In the genomic region with DNA sequence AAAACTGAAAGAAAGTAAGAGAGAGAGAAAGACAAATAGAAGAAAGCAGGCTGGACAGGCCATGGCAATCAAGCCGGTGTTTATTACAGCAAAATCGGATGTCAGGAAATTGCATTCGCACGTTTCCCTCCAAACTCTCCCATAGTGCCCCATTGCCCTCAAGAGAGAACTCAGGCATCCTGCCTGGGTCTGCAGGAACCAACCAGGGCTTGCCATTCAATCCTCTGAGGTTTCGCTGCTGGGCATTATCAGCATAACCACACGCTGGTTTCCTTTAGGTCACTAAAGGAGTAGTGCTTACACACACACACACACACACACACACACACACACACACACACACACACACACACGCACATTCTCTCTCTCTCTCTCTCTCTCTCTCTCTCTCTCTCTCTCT, we compare ENCODE assay signal across 13 mouse cellular contexts. TPM values are rescaled to one million over a fixed set of nuclear protein-coding genes. Genes with fewer than 3 reads are reported as not detected.
DNase-seq lines count a peak whose midpoint lies in the region; ATAC-seq and TF ChIP-seq lines count a peak whose summit lies in the region.
"Had no signal": no experiment of that assay in that cellular context is flagged by ENCODE, and none has a peak within 500 bp of the region (broad histone marks: within the 10 kb centered on the region; RNA-seq: fewer than 3 reads in every experiment).

No protein-coding gene starts in this region.

- no peak for ATAC-seq in heart, embryonic 12.5 days (ENCODE audit: insufficient number of reproducible peaks, low FRiP score)

- H3K4me1 ChIP-seq in heart, embryonic 12.5 days (replicated peaks), result peaks cover 11% of the 10 kb centered on the region; the same call in 1 of the 2 replicates
- H3K4me1 ChIP-seq in bone marrow macrophage, adult 2 months (ENCODE audit: control insufficient read depth, insufficient read depth, low read length), result peaks cover 23% of the 10 kb centered on the region
- H3K4me1 ChIP-seq in kidney, adult 2 months (ENCODE audit: control insufficient read depth, insufficient read depth, low read length), result no peaks in the 10 kb centered on the region
- H3K4me1 ChIP-seq: hindbrain, embryonic 15.5 days had no signal

- no peaks in the 10 kb centered on the region for H3K36me3 ChIP-seq in heart, embryonic 12.5 days
- no peaks in the 10 kb centered on the region for H3K36me3 ChIP-seq in kidney, adult 2 months (ENCODE audit: control insufficient read depth, insufficient read depth, low read length)
- H3K36me3 ChIP-seq: hindbrain, embryonic 15.5 days had no signal

- intact Hi-C loops in heart, postnatal 36 days (cut with DNase I), result no loop called here

- H3K9ac ChIP-seq in heart, embryonic 12.5 days, result no peak overlapping the region
- H3K9ac ChIP-seq: hindbrain, embryonic 15.5 days had no signal

- TF ChIP-seq POLR2A in bone marrow macrophage, adult 2 months (IDR thresholded peaks at IDR 0.05; ENCODE audit: borderline replicate concordance, low read depth, low read length), result no peak
- TF ChIP-seq POLR2A in kidney, adult 2 months (IDR thresholded peaks at IDR 0.05; ENCODE audit: low read depth, low read length), result no peak

- 37% methylated on average over 7 of the region's 7 CpGs for WGBS in heart, embryonic 12.5 days
- WGBS in kidney, adult 2 months, result 47% methylated on average over 7 of the region's 7 CpGs

- TF ChIP-seq CTCF in bone marrow macrophage, adult 2 months (IDR thresholded peaks at IDR 0.05; ENCODE audit: low read depth, low read length), result no peak
- TF ChIP-seq CTCF in kidney, adult 2 months (conservative IDR thresholded peaks at IDR 0.05; ENCODE audit: insufficient read depth, insufficient read length, low read depth, low read length), result no peak

- peaks cover 5% of the 10 kb centered on the region; the same call in 1 of the 2 replicates for H3K9me3 ChIP-seq in heart, embryonic 12.5 days (replicated peaks)
- H3K9me3 ChIP-seq: hindbrain, embryonic 15.5 days had no signal

- H3K4me3 ChIP-seq in heart, embryonic 12.5 days, result no peak overlapping the region
- peak overlapping the region; percentile 55 for H3K4me3 ChIP-seq in bone marrow macrophage, adult 2 months (ENCODE audit: insufficient read depth, low read length)
- no peak overlapping the region for H3K4me3 ChIP-seq in kidney, adult 2 months (ENCODE audit: insufficient read depth, low read depth, low read length)
- H3K4me3 ChIP-seq: gastrocnemius, adult 2 months; hindbrain, embryonic 15.5 days had no signal

- H3K4me2 ChIP-seq in heart, embryonic 12.5 days, result peak overlapping the region; percentile 37
- H3K4me2 ChIP-seq: hindbrain, embryonic 15.5 days had no signal

- DNase-seq in heart, postnatal 36 days, result no peak
- peak; percentile 77 for DNase-seq in CD4-positive, CD25-positive, alpha-beta regulatory T cell, adult 2 months (ENCODE audit: low read depth, low spot score)
- peak; percentile 83 for DNase-seq in naive thymus-derived CD4-positive, alpha-beta T cell, adult 2 months (ENCODE audit: low read depth)
- no peak for DNase-seq in kidney, adult 8-10 months
- DNase-seq in frontal cortex, postnatal 10 days (ENCODE audit: low spot score in 2 of 2), result no peak
- no peak for DNase-seq in kidney, adult 2 months
- DNase-seq: adrenal gland, adult 8-10 months; cerebellum, adult 18-20 months; gastrocnemius, adult 2 months; kidney, postnatal 10 days had no signal

- H3K27me3 ChIP-seq in heart, embryonic 12.5 days (replicated peaks), result 0 out of 2 replicates have a peak, but pooled peaks cover 3% of the 10 kb centered on the region
- no peaks in the 10 kb centered on the region for H3K27me3 ChIP-seq in kidney, adult 2 months (replicated peaks; ENCODE audit: control insufficient read depth, insufficient read depth, low read length)
- H3K27me3 ChIP-seq: hindbrain, embryonic 15.5 days had no signal

- no peak overlapping the region for H3K27ac ChIP-seq in heart, embryonic 12.5 days (ENCODE audit: poor library complexity, severe bottlenecking)
- peak overlapping the region; percentile 97 for H3K27ac ChIP-seq in bone marrow macrophage, adult 2 months (ENCODE audit: insufficient read depth, low read depth, low read length)
- no peak overlapping the region for H3K27ac ChIP-seq in kidney, adult 2 months (ENCODE audit: insufficient read depth, low read depth, low read length)
- H3K27ac ChIP-seq: gastrocnemius, adult 2 months; hindbrain, embryonic 15.5 days had no signal

RNA-seq across cellular contexts. Expression of a gene that starts 18.3 kb away (rescaled TPM):
- 14.9 and 21.1 TPM in 2 replicates for polyA plus RNA-seq in heart, embryonic 12.5 days (2016; fragmentation: Nextera tagmentation; extraction: Ambion mirVana)
- 10 to 100 TPM in 1 of 2 experiments, 1 to 10 TPM in 1; 10.0 to 13.5 TPM for total RNA-seq in heart, postnatal 36 days (2021)
- 57.1 and 69.9 TPM in 2 replicates for polyA plus RNA-seq in bone marrow macrophage, adult 2 months (2012; ENCODE audit: insufficient read depth, insufficient read length, missing spikeins)
- polyA plus RNA-seq in kidney, adult 2 months (2012; rRNA removed), result 51.5 and 54.2 TPM in 2 replicates

RNA-seq across cellular contexts. Expression of a gene that starts 54.2 kb away (rescaled TPM):
- polyA plus RNA-seq in heart, embryonic 12.5 days (2016; fragmentation: Nextera tagmentation; extraction: Ambion mirVana), result 22.6 and 25.6 TPM in 2 replicates
- 10 to 100 TPM; 24.7 to 27.9 TPM for total RNA-seq in heart, postnatal 36 days (2021)
- polyA plus RNA-seq in bone marrow macrophage, adult 2 months (2012; ENCODE audit: insufficient read depth, insufficient read length, missing spikeins), result 23.4 and 27.4 TPM in 2 replicates
- 226 and 357 TPM in 2 replicates for polyA plus RNA-seq in kidney, adult 2 months (2012; rRNA removed)

Comparison
In these comparisons a context has a peak if more than half of its experiments do, and no peak if none do; other contexts are left out.
1. DNase-seq: peak in CD4-positive, CD25-positive, alpha-beta regulatory T cell, adult 2 months (single experiment) and naive thymus-derived CD4-positive, alpha-beta T cell, adult 2 months (single experiment); none in heart, postnatal 36 days (0 of 2), kidney, adult 8-10 months (0 of 2), frontal cortex, postnatal 10 days (0 of 2) and kidney, adult 2 months (single experiment).